Mouse (Mus musculus): ENCODE results near the gene Rcc2.

Rcc2 gene

DNA sequence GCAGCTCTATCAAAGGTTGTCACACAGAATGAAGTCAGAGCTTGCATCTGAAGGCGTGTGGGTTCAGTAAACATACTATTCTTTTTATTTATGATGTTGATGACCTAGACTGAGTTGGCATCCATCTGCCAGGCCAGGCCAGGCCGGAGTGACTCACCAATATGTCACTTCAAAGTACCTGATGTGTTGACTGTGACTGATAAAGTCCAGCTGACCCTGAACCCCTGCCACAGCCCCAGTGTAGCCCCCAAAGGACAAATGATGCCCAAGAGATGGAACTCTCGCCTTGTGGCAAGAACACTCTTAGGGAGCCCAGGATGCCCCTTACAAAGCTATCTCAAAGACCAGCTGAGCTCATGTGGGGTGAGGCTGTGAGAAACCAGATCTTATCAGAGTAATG lies 55.5 kb downstream of the Rcc2 start:
- no peak for DNase-seq (ENCODE audit: low spot score)

- DNase-seq (ENCODE audit: low spot score): no peak
Measured at GRCm38 (mm10) chr4:140761601-140762000, 61.3 kb downstream of the Rcc2 start.

- DNase-seq (ENCODE audit: low spot score): peak; percentile 58
Measured at GRCm38 (mm10) chr4:140763158-140763557, 62.8 kb downstream of the Rcc2 start.

GRCm38 (mm10) chr4:140765936-140766335 lies 65.6 kb downstream of the Rcc2 start:
- DNase-seq (ENCODE audit: low spot score): no peak

- no peak for DNase-seq (ENCODE audit: low spot score)
Measured at GRCm38 (mm10) chr4:140768973-140769372, 68.6 kb downstream of the Rcc2 start.

DNA sequence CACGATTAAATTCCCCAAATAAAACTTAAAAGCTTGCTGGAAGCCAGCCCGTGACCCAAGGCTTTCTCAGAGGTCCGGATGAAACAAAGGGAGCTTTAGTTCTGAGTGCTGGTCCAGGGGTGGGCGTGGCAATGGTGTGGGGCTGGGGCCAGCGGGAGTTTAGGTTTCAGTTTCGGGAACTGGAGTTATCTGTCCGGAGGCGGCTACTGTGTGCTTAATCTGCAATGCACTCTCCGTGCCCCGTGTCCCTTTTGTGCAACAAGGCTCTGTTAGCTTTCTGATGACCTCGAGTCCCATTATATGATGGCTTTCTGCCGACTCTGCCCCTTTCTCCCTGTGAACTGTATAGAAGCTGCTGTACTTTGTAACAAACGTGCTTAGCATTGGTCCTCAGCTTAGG lies 70.1 kb downstream of the Rcc2 start:
- peak; percentile 52 for DNase-seq (ENCODE audit: low spot score)

- peak; percentile 52 for DNase-seq (ENCODE audit: low spot score)
Measured at GRCm38 (mm10) chr4:140771091-140771490, 70.8 kb downstream of the Rcc2 start.

Data from lung, postnatal 25 days (tissue).